Mouse (Mus musculus): ENCODE results near the gene Sell. TPM values are rescaled to one million over a fixed set of nuclear protein-coding genes. Genes with fewer than 3 reads are reported as not detected.

Sell gene
- polyA plus RNA-seq, 1 experiment from 2014 or later = 0.74 TPM

- Histone ChIP-seq H3K9me3 (no peaks in the 10 kb centered on the region), H3K9ac (no peak overlapping the region), H3K27me3 (no peaks in the 10 kb centered on the region), H3K4me3 (no peak overlapping the region), H3K4me1 (no peaks in the 10 kb centered on the region), H3K27ac (no peak overlapping the region), H3K36me3 (no peaks in the 10 kb centered on the region), H3K4me2 (no peak overlapping the region)
- WGBS = 33% methylated on average over 1 of the region's 1 CpGs
- ATAC-seq (ENCODE audit: insufficient number of reproducible peaks, low FRiP score, low TSS enrichment, low read depth) = no peak
Measured at GRCm38 (mm10) chr1:164076441-164076840, 14.7 kb downstream of the Sell start.

GRCm38 (mm10) chr1:164077031-164077430, 15.2 kb downstream of the Sell start:
- Histone ChIP-seq H3K9ac (no peak overlapping the region), H3K4me1 (no peaks in the 10 kb centered on the region), H3K4me2 (no peak overlapping the region), H3K9me3 (no peaks in the 10 kb centered on the region), H3K27ac (no peak overlapping the region), H3K4me3 (no peak overlapping the region), H3K27me3 (no peaks in the 10 kb centered on the region), H3K36me3 (no peaks in the 10 kb centered on the region)
- 91% methylated on average over 3 of the region's 3 CpGs for WGBS
- no peak for ATAC-seq (ENCODE audit: insufficient number of reproducible peaks, low FRiP score, low TSS enrichment, low read depth)

- no peaks in the 10 kb centered on the region for H3K9me3 ChIP-seq
- WGBS = 72% methylated on average over 4 of the region's 4 CpGs
- H3K4me1 ChIP-seq = no peaks in the 10 kb centered on the region
- H3K9ac ChIP-seq = no peak overlapping the region
- H3K27ac ChIP-seq = no peak overlapping the region
- no peak overlapping the region for H3K4me2 ChIP-seq
- ATAC-seq (ENCODE audit: insufficient number of reproducible peaks, low FRiP score, low TSS enrichment, low read depth) = no peak
- no peaks in the 10 kb centered on the region for H3K27me3 ChIP-seq
- no peak overlapping the region for H3K4me3 ChIP-seq
- H3K36me3 ChIP-seq = no peaks in the 10 kb centered on the region
Measured at GRCm38 (mm10) chr1:164078323-164078741, 16.6 kb downstream of the Sell start.

GRCm38 (mm10) chr1:164079091-164079490, 17.3 kb downstream of the Sell start:
- H3K4me1 ChIP-seq = no peaks in the 10 kb centered on the region
- H3K9ac ChIP-seq = no peak overlapping the region
- no peak for ATAC-seq (ENCODE audit: insufficient number of reproducible peaks, low FRiP score, low TSS enrichment, low read depth)
- H3K36me3 ChIP-seq = no peaks in the 10 kb centered on the region
- H3K4me3 ChIP-seq = no peak overlapping the region
- H3K27me3 ChIP-seq = no peaks in the 10 kb centered on the region
- WGBS = 81% methylated on average over 11 of the region's 11 CpGs
- no peaks in the 10 kb centered on the region for H3K9me3 ChIP-seq
- no peak overlapping the region for H3K27ac ChIP-seq
- H3K4me2 ChIP-seq = no peak overlapping the region

GRCm38 (mm10) chr1:164083046-164083445, 21.3 kb downstream of the Sell start:
- no peak overlapping the region for H3K9ac ChIP-seq
- no peaks in the 10 kb centered on the region for H3K9me3 ChIP-seq
- no peaks in the 10 kb centered on the region for H3K27me3 ChIP-seq
- no peak overlapping the region for H3K27ac ChIP-seq
- H3K4me2 ChIP-seq = no peak overlapping the region
- WGBS = 84% methylated on average over 4 of the region's 4 CpGs
- ATAC-seq (ENCODE audit: insufficient number of reproducible peaks, low FRiP score, low TSS enrichment, low read depth) = no peak
- H3K36me3 ChIP-seq = no peaks in the 10 kb centered on the region
- H3K4me1 ChIP-seq = no peaks in the 10 kb centered on the region
- no peak overlapping the region for H3K4me3 ChIP-seq

- no peaks in the 10 kb centered on the region for H3K27me3 ChIP-seq
- 84% methylated on average over 3 of the region's 3 CpGs for WGBS
- no peaks in the 10 kb centered on the region for H3K36me3 ChIP-seq
- H3K9ac ChIP-seq = no peak overlapping the region
- no peaks in the 10 kb centered on the region for H3K9me3 ChIP-seq
- no peak overlapping the region for H3K27ac ChIP-seq
- no peaks in the 10 kb centered on the region for H3K4me1 ChIP-seq
- no peak overlapping the region for H3K4me3 ChIP-seq
- H3K4me2 ChIP-seq = no peak overlapping the region
- no peak for ATAC-seq (ENCODE audit: insufficient number of reproducible peaks, low FRiP score, low TSS enrichment, low read depth)
Measured at GRCm38 (mm10) chr1:164086797-164087196, 25.0 kb downstream of the Sell start.

- Histone ChIP-seq H3K27ac (no peak overlapping the region), H3K9ac (no peak overlapping the region), H3K4me1 (no peaks in the 10 kb centered on the region), H3K9me3 (no peaks in the 10 kb centered on the region), H3K27me3 (no peaks in the 10 kb centered on the region), H3K36me3 (no peaks in the 10 kb centered on the region), H3K4me3 (no peak overlapping the region), H3K4me2 (no peak overlapping the region)
- WGBS = 88% methylated on average over 5 of the region's 5 CpGs
- no peak for ATAC-seq (ENCODE audit: insufficient number of reproducible peaks, low FRiP score, low TSS enrichment, low read depth)
Measured at GRCm38 (mm10) chr1:164087872-164088271, 26.1 kb downstream of the Sell start.

GRCm38 (mm10) chr1:164096780-164097179, 35.0 kb downstream of the Sell start:
- H3K9ac ChIP-seq = no peak overlapping the region
- no peak overlapping the region for H3K4me2 ChIP-seq
- no peaks in the 10 kb centered on the region for H3K27me3 ChIP-seq
- H3K4me3 ChIP-seq = no peak overlapping the region
- 62% methylated on average over 6 of the region's 6 CpGs for WGBS
- H3K4me1 ChIP-seq = no peaks in the 10 kb centered on the region
- H3K27ac ChIP-seq = no peak overlapping the region
- H3K9me3 ChIP-seq = no peaks in the 10 kb centered on the region
- ATAC-seq (ENCODE audit: insufficient number of reproducible peaks, low FRiP score, low TSS enrichment, low read depth) = no peak
- no peaks in the 10 kb centered on the region for H3K36me3 ChIP-seq

GRCm38 (mm10) chr1:164097911-164098310, 36.1 kb downstream of the Sell start:
- Histone ChIP-seq H3K4me3 (no peak overlapping the region), H3K27me3 (no peaks in the 10 kb centered on the region), H3K36me3 (no peaks in the 10 kb centered on the region), H3K4me1 (no peaks in the 10 kb centered on the region), H3K9ac (no peak overlapping the region), H3K4me2 (no peak overlapping the region), H3K9me3 (no peaks in the 10 kb centered on the region), H3K27ac (no peak overlapping the region)
- no peak for ATAC-seq (ENCODE audit: insufficient number of reproducible peaks, low FRiP score, low TSS enrichment, low read depth)
- 74% methylated on average over 2 of the region's 2 CpGs for WGBS

- WGBS = 78% methylated on average over 2 of the region's 2 CpGs
- Histone ChIP-seq H3K9me3 (no peaks in the 10 kb centered on the region), H3K9ac (no peak overlapping the region), H3K27ac (no peak overlapping the region), H3K4me3 (no peak overlapping the region), H3K27me3 (no peaks in the 10 kb centered on the region), H3K4me2 (no peak overlapping the region), H3K36me3 (no peaks in the 10 kb centered on the region), H3K4me1 (no peaks in the 10 kb centered on the region)
- no peak for ATAC-seq (ENCODE audit: insufficient number of reproducible peaks, low FRiP score, low TSS enrichment, low read depth)
Measured at GRCm38 (mm10) chr1:164098372-164098771, 36.6 kb downstream of the Sell start.

GRCm38 (mm10) chr1:164109763-164110162, 48.0 kb downstream of the Sell start:
- no peak overlapping the region for H3K27ac ChIP-seq
- no peak overlapping the region for H3K9ac ChIP-seq
- H3K4me3 ChIP-seq = no peak overlapping the region
- H3K36me3 ChIP-seq = no peaks in the 10 kb centered on the region
- no peaks in the 10 kb centered on the region for H3K9me3 ChIP-seq
- WGBS = 79% methylated on average over 2 of the region's 2 CpGs
- H3K4me1 ChIP-seq = no peaks in the 10 kb centered on the region
- H3K4me2 ChIP-seq = no peak overlapping the region
- H3K27me3 ChIP-seq = no peaks in the 10 kb centered on the region
- ATAC-seq (ENCODE audit: insufficient number of reproducible peaks, low FRiP score, low TSS enrichment, low read depth) = no peak

- H3K4me2 ChIP-seq = no peak overlapping the region
- no peaks in the 10 kb centered on the region for H3K36me3 ChIP-seq
- no peak overlapping the region for H3K27ac ChIP-seq
- H3K9ac ChIP-seq = no peak overlapping the region
- 0 out of 2 replicates have a peak, but pooled peaks cover 3% of the 10 kb centered on the region for H3K4me1 ChIP-seq
- no peak for ATAC-seq (ENCODE audit: insufficient number of reproducible peaks, low FRiP score, low TSS enrichment, low read depth)
- no peaks in the 10 kb centered on the region for H3K27me3 ChIP-seq
- WGBS = 98% methylated on average over 9 of the region's 9 CpGs
- no peaks in the 10 kb centered on the region for H3K9me3 ChIP-seq
- no peak overlapping the region for H3K4me3 ChIP-seq
Measured at GRCm38 (mm10) chr1:164110591-164111329, 49.0 kb downstream of the Sell start.

GRCm38 (mm10) chr1:164114280-164114679, 52.5 kb downstream of the Sell start:
- H3K27me3 ChIP-seq = no peaks in the 10 kb centered on the region
- 0 out of 2 replicates have a peak, but pooled peaks cover 3% of the 10 kb centered on the region for H3K4me1 ChIP-seq
- H3K36me3 ChIP-seq = no peaks in the 10 kb centered on the region
- no peak for ATAC-seq (ENCODE audit: insufficient number of reproducible peaks, low FRiP score, low TSS enrichment, low read depth)
- H3K9ac ChIP-seq = no peak overlapping the region
- WGBS = 72% methylated on average over 5 of the region's 5 CpGs
- H3K4me2 ChIP-seq = no peak overlapping the region
- H3K4me3 ChIP-seq = no peak overlapping the region
- no peaks in the 10 kb centered on the region for H3K9me3 ChIP-seq
- no peak overlapping the region for H3K27ac ChIP-seq
